Mouse (Mus musculus) liver, embryonic 12.5 days (tissue): ENCODE results near the gene Adat3. TPM values are rescaled to one million over a fixed set of nuclear protein-coding genes. Genes with fewer than 3 reads are reported as not detected.
A peak's percentile ranks its signal among the peaks of the same experiment; 100 is the strongest.
"Not testable (repeated sequence)": the region's sequence is repeated elsewhere in the genome, so short reads cannot be mapped to it uniquely, and the experiment has no call there.

Experiments
- ATAC-seq: fragments of 200-750 bp; cut with Nextera tagmentation; 2 replicates; pipeline ENCODE4 v1.8.0; 2017; ENCODE audit warnings: moderate number of reproducible peaks, mild to moderate bottlenecking, moderate library complexity
- H3K27ac ChIP-seq: fragments of 300-500 bp; sonication (generic); 2 replicates; pipeline ENCODE4 v1.5.1; 2016; ENCODE audit warnings: mild to moderate bottlenecking
- H3K27me3 ChIP-seq: fragments of 300-500 bp; sonication (generic); replicated peaks from 2 replicates; pipeline ENCODE4 v1.6.1; 2016; ENCODE audit warnings: mild to moderate bottlenecking, moderate library complexity
- H3K36me3 ChIP-seq: fragments of 300-500 bp; sonication (generic); 2 replicates; pipeline ENCODE4 v1.6.1; 2016; ENCODE audit warnings: mild to moderate bottlenecking, moderate library complexity
- H3K4me1 ChIP-seq: fragments of 300-500 bp; sonication (generic); 2 replicates; pipeline ENCODE4 v1.6.1; 2016
- H3K4me2 ChIP-seq: fragments of 300-500 bp; sonication (generic); 2 replicates; pipeline ENCODE4 v1.6.1; 2016; ENCODE audit warnings: mild to moderate bottlenecking, moderate library complexity
- H3K4me3 ChIP-seq: fragments of 300-500 bp; sonication (generic); 2 replicates; pipeline ENCODE4 v1.5.1; 2016; ENCODE audit warnings: mild to moderate bottlenecking, moderate library complexity
- H3K9ac ChIP-seq: fragments of 300-500 bp; sonication (generic); 2 replicates; pipeline ENCODE4 v1.6.1; 2016; ENCODE audit warnings: mild to moderate bottlenecking, moderate library complexity
- H3K9me3 ChIP-seq: fragments of 300-500 bp; sonication (generic); replicated peaks from 2 replicates; pipeline ENCODE4 v1.6.1; 2016; ENCODE audit warnings: mild to moderate bottlenecking, moderate library complexity
- WGBS: fragments of 180-500 bp; shearing (Covaris S2); methylation state at CpG from one replicate; pipeline ENCODE4 v1.1.7; 2016; ENCODE audit not compliant: insufficient replicate concordance; 5-methylcytosine and 5-hydroxymethylcytosine counted together
- polyA plus RNA-seq: library from polyadenylated mRNA; unstranded; fragments of >200 nt; fragmentation: Nextera tagmentation; extraction: Ambion mirVana; gene quantifications from 2 replicates; pipeline ENCODE4 v1.2.1, GENCODE M21; 2016

Gene Adat3
- polyA plus RNA-seq, 1 experiment from 2014 or later: 7.4 TPM

DNA sequence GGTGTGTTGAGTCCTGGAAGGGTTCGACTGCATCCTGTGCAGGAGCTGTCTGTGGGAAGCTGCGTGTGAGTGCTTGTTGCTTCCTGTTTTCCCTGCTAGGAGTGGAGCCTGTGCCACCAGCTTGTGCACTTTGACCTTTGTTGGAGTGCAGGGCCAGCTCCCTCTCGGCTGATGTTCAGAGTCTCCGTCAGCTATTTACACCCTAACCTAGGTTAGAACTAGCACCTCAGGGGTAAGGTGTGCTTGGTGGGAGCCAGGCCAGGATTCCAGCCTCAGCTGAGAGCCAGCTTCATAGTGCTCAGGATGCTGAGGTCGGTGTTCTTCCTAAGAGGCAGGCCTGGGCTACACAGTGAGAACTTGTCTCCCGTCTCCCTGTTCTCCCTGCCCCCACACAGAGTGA, 32.7 kb downstream of the Adat3 start:
- H3K36me3 ChIP-seq: peaks cover 84% of the 10 kb centered on the region
- H3K9me3 ChIP-seq: no peaks in the 10 kb centered on the region
- H3K4me3 ChIP-seq: no peak overlapping the region
- peaks cover 14% of the 10 kb centered on the region; the same call in 1 of the 2 replicates for H3K4me1 ChIP-seq
- no peak for ATAC-seq
- no peaks in the 10 kb centered on the region for H3K27me3 ChIP-seq
- WGBS: 73% methylated on average over 6 of the region's 6 CpGs
- H3K9ac ChIP-seq: no peak overlapping the region
- no peak overlapping the region for H3K4me2 ChIP-seq
- H3K27ac ChIP-seq: 0 out of 2 replicates have a peak overlapping the region, but pooled peaks have one; percentile 5

DNA sequence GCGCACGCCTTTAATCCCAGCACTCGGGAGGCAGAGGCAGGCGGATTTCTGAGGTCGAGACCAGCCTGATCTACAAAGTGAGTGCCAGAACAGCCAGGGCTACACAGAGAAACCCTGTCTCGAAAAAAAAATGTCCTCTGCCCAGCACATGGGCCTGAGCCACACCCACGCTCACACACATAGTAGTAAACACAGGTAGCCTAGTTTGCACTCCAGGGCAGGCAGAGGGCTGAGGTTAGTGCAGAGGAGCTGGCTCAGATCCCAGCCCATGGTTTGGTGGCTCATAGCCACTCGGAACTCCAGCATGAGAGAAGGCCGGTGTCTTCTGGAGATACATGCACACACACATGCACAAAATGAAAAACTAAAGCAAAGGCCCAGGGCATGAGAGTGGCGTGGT, 44.3 kb downstream of the Adat3 start:
- Histone ChIP-seq H3K36me3 (peaks cover 56% of the 10 kb centered on the region), H3K4me2 (no peak overlapping the region), H3K27ac (no peak overlapping the region), H3K4me1 (no peaks in the 10 kb centered on the region), H3K9ac (no peak overlapping the region), H3K9me3 (no peaks in the 10 kb centered on the region), H3K27me3 (no peaks in the 10 kb centered on the region), H3K4me3 (no peak overlapping the region)
- no peak for ATAC-seq
- WGBS: 79% methylated on average over 10 of the region's 10 CpGs

DNA sequence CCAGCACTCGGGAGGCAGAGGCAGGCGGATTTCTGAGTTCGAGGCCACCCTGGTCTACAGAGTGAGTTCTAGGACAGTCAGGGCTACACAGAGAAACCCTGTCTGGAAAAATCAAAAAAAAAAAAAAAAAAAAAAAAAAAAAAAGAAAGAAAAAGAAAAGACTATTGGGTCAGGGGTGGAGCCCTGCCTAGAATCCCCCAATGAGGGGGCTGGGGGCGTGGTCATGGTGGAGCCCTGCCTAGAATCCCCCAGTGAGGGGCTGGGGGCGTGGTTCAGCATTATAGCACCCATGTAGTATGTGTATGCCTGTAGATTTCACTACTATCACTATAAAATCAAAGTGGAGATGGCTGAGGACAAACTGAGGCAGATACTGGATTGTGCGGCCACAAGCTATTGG, 47.2 kb downstream of the Adat3 start:
- ATAC-seq, H3K9me3 ChIP-seq, H3K9ac ChIP-seq, H3K27me3 ChIP-seq, H3K4me2 ChIP-seq, H3K27ac ChIP-seq, H3K4me3 ChIP-seq: not testable (repeated sequence)
- 72% methylated on average over 6 of the region's 6 CpGs for WGBS
- Histone ChIP-seq H3K4me1 (peaks cover 20% of the 10 kb centered on the region), H3K36me3 (peaks cover 27% of the 10 kb centered on the region)

DNA sequence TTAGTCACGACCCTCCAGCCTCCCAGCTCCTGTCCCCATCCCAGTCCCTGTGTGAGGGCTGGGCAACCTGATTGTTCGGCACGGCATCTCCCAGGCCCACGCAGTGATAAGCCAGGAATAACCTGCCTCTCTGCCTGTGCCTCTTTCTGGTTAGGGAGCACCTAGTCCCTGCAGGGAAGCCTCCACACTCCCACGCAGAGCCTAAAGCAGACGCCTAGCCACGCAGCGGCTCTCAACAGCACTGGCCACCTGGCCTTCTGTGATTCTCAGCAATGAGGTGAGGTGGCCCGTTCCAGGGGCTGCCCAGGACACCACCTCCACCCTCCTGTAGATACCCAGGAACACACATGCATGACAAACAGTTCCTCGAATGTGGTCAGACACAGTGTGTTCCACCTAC, 47.7 kb downstream of the Adat3 start:
- H3K27me3 ChIP-seq: no peaks in the 10 kb centered on the region
- peaks cover 24% of the 10 kb centered on the region for H3K4me1 ChIP-seq
- H3K27ac ChIP-seq: no peak overlapping the region
- no peak overlapping the region for H3K9ac ChIP-seq
- H3K4me3 ChIP-seq: no peak overlapping the region
- H3K36me3 ChIP-seq: peaks cover 22% of the 10 kb centered on the region
- WGBS: 84% methylated on average over 10 of the region's 10 CpGs
- no peaks in the 10 kb centered on the region for H3K9me3 ChIP-seq
- H3K4me2 ChIP-seq: no peak overlapping the region
- ATAC-seq: no peak

DNA sequence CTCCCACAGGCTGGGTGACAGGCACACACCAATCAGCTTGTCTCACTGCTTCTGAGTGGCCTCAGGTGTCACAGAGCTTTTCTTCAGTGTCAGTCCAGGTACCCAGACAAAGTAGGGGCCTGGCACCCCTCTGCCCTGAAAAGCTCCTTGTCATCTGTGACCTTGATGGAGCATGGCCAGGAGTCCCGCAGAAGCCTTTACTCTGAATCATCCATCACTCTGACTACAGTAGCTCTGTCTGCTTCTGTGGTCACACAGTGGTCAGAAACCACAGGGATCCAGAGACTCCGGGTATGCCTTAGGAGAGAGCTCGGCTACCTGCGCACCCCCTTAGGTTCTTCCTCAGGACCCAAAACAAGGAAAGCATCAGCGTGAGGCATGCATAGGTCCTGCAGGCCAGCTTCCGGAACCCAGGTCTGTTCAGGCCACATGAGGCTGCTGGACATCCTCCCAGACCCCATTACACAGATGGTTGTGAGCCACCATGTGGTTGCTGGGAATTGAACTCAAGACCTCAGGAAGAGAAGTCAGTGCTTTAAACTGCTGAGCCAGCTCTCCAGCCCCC, 50.6 kb downstream of the Adat3 start:
- H3K4me1 ChIP-seq: peaks cover 48% of the 10 kb centered on the region
- no peak overlapping the region for H3K4me3 ChIP-seq
- no peak overlapping the region for H3K4me2 ChIP-seq
- H3K27ac ChIP-seq: peak overlapping the region; percentile 37; the same call in 1 of the 2 replicates
- no peaks in the 10 kb centered on the region for H3K27me3 ChIP-seq
- H3K36me3 ChIP-seq: no peaks in the 10 kb centered on the region
- H3K9me3 ChIP-seq: no peaks in the 10 kb centered on the region
- no peak overlapping the region for H3K9ac ChIP-seq
- no peak for ATAC-seq
- WGBS: 73% methylated on average over 6 of the region's 6 CpGs

DNA sequence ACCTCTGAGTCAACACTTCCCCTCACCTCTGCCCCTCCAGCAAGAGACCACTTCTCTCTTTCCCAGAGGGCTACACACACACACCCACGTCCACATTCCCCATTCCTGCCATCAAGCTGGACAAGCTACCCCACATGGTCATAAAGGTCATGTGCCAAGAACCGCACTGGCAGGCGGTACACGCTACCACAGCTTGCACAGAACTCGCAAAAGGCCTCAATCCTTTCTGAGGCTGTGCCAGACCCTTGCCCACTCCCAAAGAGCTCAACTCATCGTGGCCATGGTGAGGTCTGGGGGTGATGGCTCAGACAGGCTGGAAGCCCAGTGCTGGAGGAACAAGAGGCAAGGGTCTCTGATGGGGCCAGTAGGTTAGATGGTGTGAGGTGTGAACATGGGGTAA, 52.2 kb downstream of the Adat3 start:
- H3K27me3 ChIP-seq: no peaks in the 10 kb centered on the region
- no peak overlapping the region for H3K27ac ChIP-seq
- H3K4me1 ChIP-seq: peaks cover 64% of the 10 kb centered on the region
- WGBS: 86% methylated on average over 6 of the region's 6 CpGs
- H3K9me3 ChIP-seq: no peaks in the 10 kb centered on the region
- ATAC-seq: no peak
- H3K4me2 ChIP-seq: peak overlapping the region; percentile 98
- H3K36me3 ChIP-seq: no peaks in the 10 kb centered on the region
- H3K9ac ChIP-seq: peak overlapping the region; percentile 96; the same call in 1 of the 2 replicates
- H3K4me3 ChIP-seq: no peak overlapping the region; the same call in 1 of the 2 replicates

DNA sequence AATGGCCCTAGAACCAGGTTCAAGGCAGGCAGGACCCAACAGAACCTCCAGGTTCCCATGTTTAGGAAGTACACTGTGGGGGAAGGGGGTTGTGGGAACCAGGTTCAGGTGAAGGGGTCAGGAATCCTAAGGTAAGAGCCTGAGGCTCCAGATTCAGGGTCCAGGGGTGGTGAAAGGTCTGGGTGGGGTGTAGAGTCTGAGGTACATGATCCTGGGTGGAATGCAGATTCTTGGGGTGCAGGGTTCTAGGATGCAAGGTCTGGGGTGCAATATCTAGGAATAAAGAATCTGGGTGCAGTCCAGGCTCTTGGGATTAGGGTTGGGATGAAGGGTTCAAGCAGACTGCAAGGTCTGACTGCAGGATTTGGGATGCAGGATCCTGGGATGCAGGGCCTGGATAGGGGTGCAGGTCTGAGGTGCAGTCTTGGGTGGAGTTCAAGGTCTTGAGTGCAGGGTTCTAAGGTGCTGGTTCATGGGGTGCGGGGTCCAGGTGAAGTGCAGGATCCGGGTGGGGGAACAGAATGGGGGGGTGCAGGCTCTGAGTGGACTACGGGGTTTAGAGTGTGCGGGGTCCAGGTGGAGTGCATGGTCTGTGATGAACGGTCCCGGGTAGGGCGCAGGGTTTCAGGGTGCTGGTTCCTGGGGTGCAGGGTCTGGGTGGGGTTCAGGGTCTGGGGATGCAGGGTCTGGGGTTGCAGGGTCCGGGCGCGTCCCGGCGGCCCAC, 52.9 kb downstream of the Adat3 start:
- Histone ChIP-seq H3K9ac (peak overlapping the region; percentile 96), H3K27ac (peak overlapping the region; percentile 88), H3K4me1 (peaks cover 64% of the 10 kb centered on the region), H3K27me3 (no peaks in the 10 kb centered on the region), H3K4me2 (peak overlapping the region; percentile 98), H3K36me3 (no peaks in the 10 kb centered on the region), H3K9me3 (no peaks in the 10 kb centered on the region), H3K4me3 (peak overlapping the region; percentile 84)
- ATAC-seq: peak; percentile 28
- WGBS: 4% methylated on average over 12 of the region's 12 CpGs

DNA sequence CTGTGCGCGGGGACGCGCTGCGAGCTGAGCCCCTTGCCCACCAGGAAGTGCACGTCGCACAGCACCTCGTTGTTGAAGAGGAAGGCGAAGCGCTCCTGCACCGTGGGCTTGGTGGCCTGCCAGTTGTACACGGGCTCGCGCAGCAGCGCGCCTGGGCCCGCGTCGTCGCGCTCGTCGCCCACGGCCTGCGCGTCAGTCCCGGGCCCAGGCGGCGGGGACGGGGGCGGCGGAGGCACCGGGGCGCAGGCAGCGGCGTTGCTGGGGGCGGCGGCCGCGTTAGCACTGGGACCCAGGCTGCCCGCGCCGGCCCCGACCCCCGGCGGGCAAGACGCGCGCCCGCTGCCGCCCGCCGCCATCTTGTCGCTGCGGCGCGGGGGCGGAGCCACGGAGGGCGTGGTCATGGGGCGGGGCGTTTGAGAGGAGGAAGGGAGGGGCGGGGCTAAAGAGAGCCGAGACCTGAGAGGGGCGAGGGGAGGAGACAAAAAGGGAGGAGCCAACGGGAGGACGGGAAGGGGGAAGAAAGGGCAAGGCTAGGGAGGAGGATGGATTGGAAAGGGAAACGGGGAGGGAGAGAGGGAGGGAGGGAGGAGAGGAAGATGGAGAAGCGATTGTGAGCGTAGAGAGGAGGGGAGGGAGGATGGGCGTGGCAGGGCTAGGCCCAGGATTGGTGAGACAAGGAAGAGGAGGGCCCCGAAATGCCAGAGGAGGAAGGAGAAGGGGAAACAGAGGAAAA, 53.6 kb downstream of the Adat3 start:
- Histone ChIP-seq H3K9ac (peak overlapping the region; percentile 96), H3K27me3 (no peaks in the 10 kb centered on the region), H3K27ac (peak overlapping the region; percentile 88), H3K4me1 (peaks cover 69% of the 10 kb centered on the region), H3K4me3 (peak overlapping the region; percentile 84), H3K9me3 (no peaks in the 10 kb centered on the region), H3K4me2 (peak overlapping the region; percentile 98), H3K36me3 (no peaks in the 10 kb centered on the region)
- peak; percentile 71 for ATAC-seq
- WGBS: 1% methylated on average over 72 of the region's 72 CpGs

DNA sequence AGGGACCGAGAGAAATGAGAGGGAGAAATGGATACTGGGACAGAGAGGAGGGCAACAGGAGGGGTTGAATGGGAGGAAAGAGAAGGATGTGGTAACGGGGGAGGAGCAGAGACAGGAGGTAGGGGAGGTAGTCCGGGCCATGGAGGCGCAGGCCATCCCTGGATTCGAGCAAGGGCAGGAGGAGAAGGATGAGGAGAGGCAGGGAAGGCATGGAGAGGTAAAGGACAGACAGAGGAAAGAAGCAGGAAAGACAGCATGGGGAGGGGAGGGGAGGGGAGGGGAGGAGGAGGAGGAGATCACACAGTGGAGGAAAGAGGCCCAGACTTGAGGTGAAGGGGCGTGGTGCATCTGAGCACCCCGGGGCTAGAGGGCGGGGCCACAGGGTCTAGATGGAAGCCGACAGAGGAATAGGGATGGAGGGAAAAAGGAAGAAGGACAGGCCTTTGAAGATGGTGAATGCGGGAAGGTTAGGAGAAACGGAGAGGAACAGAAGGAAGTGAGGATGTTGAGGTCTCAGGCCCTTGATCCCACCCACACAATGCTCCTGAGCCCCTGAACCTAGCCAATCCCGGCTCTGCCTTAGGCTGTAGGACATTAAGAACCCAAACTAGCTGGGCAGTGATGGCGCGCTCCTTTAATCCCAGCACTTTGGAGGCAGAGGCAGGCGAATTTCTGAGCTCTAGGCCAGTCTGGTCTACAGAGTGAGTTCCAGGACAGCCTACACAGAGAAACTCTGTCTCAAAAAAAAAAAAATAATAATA, 54.4 kb downstream of the Adat3 start, which contains the start of gene Btbd2:
Btbd2 (minus strand) TSS at position 209 of the 761 bp plus-strand sequence.
- H3K4me1 ChIP-seq: peaks cover 70% of the 10 kb centered on the region
- H3K4me2 ChIP-seq: peak within 1 kb of the TSS; percentile 98
- peak within 1 kb of the TSS; percentile 84 for H3K4me3 ChIP-seq
- H3K27me3 ChIP-seq: no peaks in the 10 kb centered on the region
- no peaks in the 10 kb centered on the region for H3K9me3 ChIP-seq
- H3K27ac ChIP-seq: peak within 1 kb of the TSS; percentile 88
- peak; percentile 61 for ATAC-seq
- no peaks in the 10 kb centered on the region for H3K36me3 ChIP-seq
- peak within 1 kb of the TSS; percentile 96 for H3K9ac ChIP-seq
- 36% methylated on average over 15 of the region's 15 CpGs for WGBS
